Mouse (Mus musculus): Measurements from ENCODE around the gene Dnm2. TPM values are rescaled to one million over a fixed set of nuclear protein-coding genes. Genes with fewer than 3 reads are reported as not detected.

Gene Dnm2
- 22.1 TPM for polyA plus RNA-seq (2014; fragmentation: Illumina TruSeq; extraction: RNeasy Lipid Tissue Mini Kit (QIAGEN cat#74804); ENCODE audit: low read depth, low replicate concordance)

DNA sequence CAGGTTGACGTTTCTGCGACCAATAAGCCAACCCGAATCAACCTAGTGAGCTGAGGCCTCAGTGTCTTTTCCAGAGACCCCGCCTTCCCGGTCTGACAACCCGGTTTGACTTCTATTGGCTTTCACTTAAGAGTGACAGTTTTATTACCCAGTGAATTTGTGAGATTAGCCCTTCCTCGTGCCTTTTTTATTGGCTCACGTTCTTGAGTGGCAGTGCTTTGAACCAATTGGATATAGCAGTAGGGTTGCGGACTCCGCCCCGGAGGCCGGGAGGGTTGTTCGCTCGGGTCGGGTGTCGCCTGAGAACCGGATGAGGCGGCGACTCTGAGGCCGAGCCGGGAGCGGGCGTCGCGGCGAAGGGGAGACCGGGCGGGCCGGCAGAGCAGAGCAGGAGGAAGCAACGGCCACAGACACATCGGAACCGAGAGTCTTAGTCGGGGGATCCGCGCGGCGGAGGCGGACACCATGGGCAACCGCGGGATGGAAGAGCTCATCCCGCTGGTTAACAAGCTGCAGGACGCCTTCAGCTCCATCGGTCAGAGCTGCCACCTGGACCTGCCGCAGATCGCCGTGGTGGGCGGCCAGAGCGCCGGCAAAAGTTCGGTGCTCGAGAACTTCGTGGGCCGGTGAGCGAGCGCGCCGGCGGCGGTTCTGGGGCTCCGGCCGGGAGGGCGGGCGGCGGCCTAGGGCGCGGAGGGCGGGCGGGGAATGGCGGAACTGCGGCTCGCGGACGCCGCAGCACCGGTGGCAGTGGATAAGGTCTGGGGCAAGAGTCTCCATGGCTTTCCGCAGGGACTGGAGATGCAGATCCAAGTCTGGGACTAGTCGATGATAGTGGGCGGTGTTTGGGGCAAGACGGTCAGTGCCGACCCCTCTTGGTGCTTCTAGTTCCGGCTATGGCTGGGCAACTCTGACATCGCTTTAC lies at the start of gene Dnm2:
Gene Dnm2 (plus strand): TSS at position 278 of the 925 bp plus-strand sequence.

DNA sequence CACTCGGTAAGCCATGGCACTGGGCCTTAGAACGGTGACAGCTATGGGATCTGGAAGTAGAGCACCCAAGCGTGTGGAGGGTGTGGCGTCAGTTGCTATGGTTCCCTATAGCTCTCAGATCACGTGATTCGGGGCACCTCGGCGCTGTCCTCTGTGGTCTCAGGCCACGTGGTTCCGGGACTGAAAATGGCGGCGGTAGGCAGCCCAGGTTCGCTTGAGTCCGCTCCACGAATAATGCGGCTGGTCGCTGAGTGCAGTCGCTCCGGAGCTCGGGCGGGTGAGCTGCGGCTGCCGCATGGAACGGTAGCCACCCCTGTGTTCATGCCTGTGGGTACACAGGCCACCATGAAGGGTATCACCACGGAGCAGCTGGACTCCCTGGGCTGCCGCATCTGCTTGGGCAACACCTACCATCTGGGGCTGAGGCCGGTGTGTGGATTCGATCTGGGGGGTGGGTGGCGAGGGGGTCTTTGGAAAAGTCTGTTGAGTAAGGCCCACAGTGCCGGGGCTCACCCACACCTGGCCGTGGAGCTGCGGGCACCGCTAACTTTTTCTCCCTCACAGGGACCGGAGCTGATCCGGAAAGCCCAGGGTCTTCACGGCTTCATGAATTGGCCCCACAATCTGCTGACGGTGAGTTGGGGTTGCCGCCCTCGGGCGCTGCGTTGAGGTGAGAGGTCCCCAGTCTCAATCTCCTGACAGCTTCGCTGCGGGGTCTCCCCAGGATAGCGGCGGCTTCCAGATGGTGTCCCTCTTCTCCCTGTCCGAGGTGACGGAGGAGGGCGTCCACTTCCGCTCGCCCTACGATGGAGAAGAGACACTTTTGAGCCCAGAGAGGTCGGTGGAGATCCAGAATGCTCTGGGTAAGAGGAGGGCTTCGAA lies 12.8 kb upstream of the Dnm2 start, which contains the start of gene Qtrt1:
Gene Qtrt1 (plus strand): TSS at position 169 of the 882 bp plus-strand sequence.

DNA sequence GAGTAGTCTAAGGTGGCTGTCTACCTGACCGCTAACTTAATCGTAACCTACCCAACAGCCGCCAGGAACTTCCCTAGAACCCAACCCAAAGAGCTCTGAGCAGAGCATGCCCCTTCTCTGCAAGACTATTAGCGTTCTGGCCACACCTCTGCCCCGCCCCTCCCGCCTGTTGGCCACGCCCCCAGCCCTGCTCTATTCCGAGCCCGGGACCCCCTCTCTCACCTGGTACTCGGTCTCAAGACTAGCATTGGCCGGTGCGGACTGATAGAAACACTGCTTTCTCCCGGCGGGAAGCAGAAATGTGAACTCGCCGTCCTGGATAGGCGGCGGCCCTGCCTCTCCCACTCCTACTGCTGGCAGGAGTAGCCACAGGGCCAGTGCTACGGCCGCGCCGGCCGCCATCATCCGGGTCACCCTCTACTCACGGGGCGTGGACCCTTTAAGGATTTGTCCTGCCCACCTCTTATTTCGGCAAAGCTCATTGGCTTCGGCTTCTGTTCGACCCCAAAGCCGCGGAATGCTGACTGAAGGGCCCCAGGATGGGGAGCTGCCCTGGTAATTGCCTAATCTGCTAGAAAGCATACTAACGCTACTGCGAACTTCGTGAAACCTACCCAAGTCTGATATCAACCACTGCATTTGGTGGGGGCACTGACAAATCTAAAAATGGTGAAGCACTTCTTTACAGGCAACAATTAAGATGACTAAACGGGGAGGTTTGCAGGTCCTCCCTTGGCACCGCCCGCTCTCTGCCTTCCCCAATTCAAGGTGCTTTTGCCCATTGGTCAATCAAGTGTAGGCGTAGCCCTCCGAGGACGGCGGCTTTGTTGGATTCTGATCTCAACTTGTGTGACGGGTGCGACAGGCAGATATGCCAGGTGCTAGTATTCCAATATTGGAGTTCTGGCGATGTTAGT lies 85.3 kb downstream of the Dnm2 start, which contains the start of gene Tmed1:
Gene Tmed1 (minus strand): TSS at position 481 of the 917 bp plus-strand sequence.

DNA sequence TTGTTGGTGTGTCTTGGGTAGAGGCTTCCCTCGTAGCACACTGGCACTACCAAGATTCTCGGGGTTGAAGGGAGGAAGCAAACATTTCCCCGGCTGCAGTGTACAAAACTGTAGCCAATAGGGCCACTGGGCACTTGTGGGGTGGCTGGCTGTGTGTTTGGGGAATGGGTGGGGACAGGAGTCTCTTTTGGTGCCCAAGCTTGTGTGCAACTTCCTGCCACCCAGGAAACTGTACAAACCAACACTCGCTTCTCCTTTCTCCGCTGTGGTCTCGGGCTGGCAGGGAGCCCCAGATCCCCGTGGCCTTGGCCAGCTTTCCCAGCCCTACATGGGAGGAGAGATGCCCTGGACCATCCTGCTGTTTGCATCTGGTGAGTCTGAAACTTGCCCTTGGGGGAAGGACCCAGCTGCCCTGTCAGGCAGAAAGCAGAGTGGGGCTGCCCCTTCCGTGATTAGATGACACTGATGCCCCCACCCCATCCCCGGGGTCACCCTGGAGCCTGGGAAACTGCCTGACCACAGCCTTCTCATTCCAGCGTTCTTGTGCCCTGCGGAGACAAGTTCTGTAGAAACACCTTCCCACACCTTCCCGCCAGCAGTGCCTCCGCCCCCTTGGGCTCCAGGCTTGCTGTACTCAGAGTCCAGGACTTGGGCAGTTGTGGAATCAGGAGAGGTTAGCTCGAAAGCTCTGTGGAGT lies 101.4 kb downstream of the Dnm2 start, which contains the start of gene AB124611:
Gene AB124611 (plus strand): TSS at position 240 of the 697 bp plus-strand sequence.

DNA sequence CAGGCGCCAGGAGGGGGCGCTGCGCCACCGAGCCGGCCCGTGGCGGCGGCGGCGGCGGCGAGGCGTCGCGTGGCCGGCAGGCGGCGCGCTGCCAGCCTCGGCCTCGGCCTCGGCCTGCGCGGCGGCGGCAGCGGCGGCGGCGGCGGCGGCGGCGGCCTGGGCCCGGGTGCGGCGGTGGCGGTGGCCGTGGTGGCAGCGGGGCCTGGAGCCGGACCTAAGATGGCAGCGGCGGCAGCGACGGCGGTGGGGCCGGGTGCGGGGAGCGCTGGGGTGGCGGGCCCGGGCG lies 122.0 kb downstream of the Dnm2 start, which contains the start of gene Carm1:
Gene Carm1 (plus strand): TSS at position 106 of the 286 bp plus-strand sequence.

Other genes with a start within 250 kb of the Dnm2 start
- gene Keap1, start 185.5 kb upstream of the Dnm2 start, polyA plus RNA-seq (2014; fragmentation: Illumina TruSeq; extraction: RNeasy Lipid Tissue Mini Kit (QIAGEN cat#74804); ENCODE audit: low read depth, low replicate concordance), result 10.0 TPM
- gene S1pr5, start 176.5 kb upstream of the Dnm2 start, polyA plus RNA-seq (2014; fragmentation: Illumina TruSeq; extraction: RNeasy Lipid Tissue Mini Kit (QIAGEN cat#74804); ENCODE audit: low read depth, low replicate concordance), result not detected
- gene Atg4d, start 159.6 kb upstream of the Dnm2 start, polyA plus RNA-seq (2014; fragmentation: Illumina TruSeq; extraction: RNeasy Lipid Tissue Mini Kit (QIAGEN cat#74804); ENCODE audit: low read depth, low replicate concordance), result 1.5 TPM
- gene Kri1, start 136.9 kb upstream of the Dnm2 start, polyA plus RNA-seq (2014; fragmentation: Illumina TruSeq; extraction: RNeasy Lipid Tissue Mini Kit (QIAGEN cat#74804); ENCODE audit: low read depth, low replicate concordance), result 5.5 TPM
- 7.1 TPM for gene Cdkn2d, start 133.5 kb upstream of the Dnm2 start, polyA plus RNA-seq (2014; fragmentation: Illumina TruSeq; extraction: RNeasy Lipid Tissue Mini Kit (QIAGEN cat#74804); ENCODE audit: low read depth, low replicate concordance)
- not detected for gene Ap1m2, start 112.6 kb upstream of the Dnm2 start, polyA plus RNA-seq (2014; fragmentation: Illumina TruSeq; extraction: RNeasy Lipid Tissue Mini Kit (QIAGEN cat#74804); ENCODE audit: low read depth, low replicate concordance)
- 23.9 TPM for gene Slc44a2, start 104.2 kb upstream of the Dnm2 start, polyA plus RNA-seq (2014; fragmentation: Illumina TruSeq; extraction: RNeasy Lipid Tissue Mini Kit (QIAGEN cat#74804); ENCODE audit: low read depth, low replicate concordance)
- 20.9 TPM for gene Ilf3, start 57.0 kb upstream of the Dnm2 start, polyA plus RNA-seq (2014; fragmentation: Illumina TruSeq; extraction: RNeasy Lipid Tissue Mini Kit (QIAGEN cat#74804); ENCODE audit: low read depth, low replicate concordance)
- gene Qtrt1, start 13.1 kb upstream of the Dnm2 start, polyA plus RNA-seq (2014; fragmentation: Illumina TruSeq; extraction: RNeasy Lipid Tissue Mini Kit (QIAGEN cat#74804); ENCODE audit: low read depth, low replicate concordance), result not detected
- 2.9 TPM for gene Tmed1, start 85.3 kb downstream of the Dnm2 start, polyA plus RNA-seq (2014; fragmentation: Illumina TruSeq; extraction: RNeasy Lipid Tissue Mini Kit (QIAGEN cat#74804); ENCODE audit: low read depth, low replicate concordance)
- 1.0 TPM for gene AB124611, start 101.3 kb downstream of the Dnm2 start, polyA plus RNA-seq (2014; fragmentation: Illumina TruSeq; extraction: RNeasy Lipid Tissue Mini Kit (QIAGEN cat#74804); ENCODE audit: low read depth, low replicate concordance)
- 4.1 TPM for gene Carm1, start 122.0 kb downstream of the Dnm2 start, polyA plus RNA-seq (2014; fragmentation: Illumina TruSeq; extraction: RNeasy Lipid Tissue Mini Kit (QIAGEN cat#74804); ENCODE audit: low read depth, low replicate concordance)
- gene Timm29, start 167.8 kb downstream of the Dnm2 start, polyA plus RNA-seq (2014; fragmentation: Illumina TruSeq; extraction: RNeasy Lipid Tissue Mini Kit (QIAGEN cat#74804); ENCODE audit: low read depth, low replicate concordance), result 78.3 TPM
- gene Yipf2, start 167.9 kb downstream of the Dnm2 start, polyA plus RNA-seq (2014; fragmentation: Illumina TruSeq; extraction: RNeasy Lipid Tissue Mini Kit (QIAGEN cat#74804); ENCODE audit: low read depth, low replicate concordance), result 9.4 TPM
- 5.7 TPM for gene Smarca4, start 191.3 kb downstream of the Dnm2 start, polyA plus RNA-seq (2014; fragmentation: Illumina TruSeq; extraction: RNeasy Lipid Tissue Mini Kit (QIAGEN cat#74804); ENCODE audit: low read depth, low replicate concordance)